14 mouse cellular contexts compared by ENCODE assay signal in the genomic region with DNA sequence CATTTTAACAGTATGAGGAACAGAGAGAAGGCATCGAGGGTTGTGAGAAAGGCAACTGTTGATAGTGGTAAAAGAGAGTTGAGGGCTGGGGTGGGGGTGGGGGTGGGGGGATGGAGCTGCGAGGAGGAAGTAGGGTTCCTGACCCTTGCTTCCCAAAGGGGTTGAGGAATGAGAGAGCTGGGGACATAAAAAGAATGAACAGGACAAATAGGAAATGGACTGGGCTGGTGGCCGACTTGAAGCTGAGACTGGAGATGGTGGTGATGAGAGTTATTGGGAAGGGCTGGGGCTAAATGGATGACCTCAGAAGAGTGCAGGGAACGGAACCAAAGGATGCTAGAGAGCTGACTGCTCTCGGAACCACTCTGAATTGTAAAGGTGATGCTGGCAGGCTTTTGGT.
"Had no signal": no experiment of that assay in that cellular context is flagged by ENCODE, and none has a peak within 500 bp of the region (broad histone marks: within the 10 kb centered on the region; RNA-seq: fewer than 3 reads in every experiment).

No protein-coding gene starts in this region.

- H3K9ac ChIP-seq: limb, embryonic 12.5 days; limb, embryonic 15.5 days; liver, embryonic 14.5 days; liver, postnatal 0 days; lung, embryonic 14.5 days had no signal

- DNase-seq: kidney, adult 18-20 months; left cerebral cortex, postnatal 4 days; liver, postnatal 0 days; lung, embryonic 14.5 days; lung, postnatal 14 days; lung, postnatal 4 days; midbrain, embryonic 14.5 days; thymus, adult 18-20 months; thymus, postnatal 36 days had no signal

- ATAC-seq: liver, postnatal 0 days had no signal

- H3K27ac ChIP-seq: limb, embryonic 12.5 days; limb, embryonic 15.5 days; liver, embryonic 14.5 days had no signal

- H3K27me3 ChIP-seq: limb, embryonic 12.5 days; limb, embryonic 15.5 days had no signal

- H3K4me3 ChIP-seq: limb, embryonic 12.5 days; limb, embryonic 15.5 days had no signal

- H3K4me2 ChIP-seq: limb, embryonic 12.5 days; limb, embryonic 15.5 days; liver, embryonic 11.5 days; lung, embryonic 14.5 days; midbrain, embryonic 11.5 days had no signal

- H3K9me3 ChIP-seq: limb, embryonic 12.5 days; limb, embryonic 15.5 days had no signal
